Mouse (Mus musculus) brain, embryonic 18.5 days (tissue): ENCODE results near the gene Gm7030.
"Not testable (repeated sequence)": the region's sequence is repeated elsewhere in the genome, so short reads cannot be mapped to it uniquely, and the experiment has no call there.

Experiments used
- DNase-seq: peaks from one replicate; pipeline ENCODE4 v3.0.0-alpha.2; 2012; ENCODE audit warnings: low read depth, low spot score

The Gm7030 gene

GRCm38 (mm10) chr17:36135421-36136231 is 6.4 kb upstream of the Gm7030 start:
- not testable (repeated sequence) for DNase-seq

- DNase-seq = no peak
Measured at GRCm38 (mm10) chr17:36131516-36132265, 2.5 kb upstream of the Gm7030 start.

GRCm38 (mm10) chr17:36128525-36128924 is 700 bp downstream of the Gm7030 start:
- DNase-seq = not testable (repeated sequence)

GRCm38 (mm10) chr17:36124111-36124510 is 5.1 kb downstream of the Gm7030 start:
- not testable (repeated sequence) for DNase-seq

- DNase-seq = not testable (repeated sequence)
Measured at GRCm38 (mm10) chr17:36121352-36122020, 7.7 kb downstream of the Gm7030 start, which contains the start of gene Gm19684. Gene Gm19684, plus strand, starts transcription at chr17:36121678.

- DNase-seq = not testable (repeated sequence)
Measured at GRCm38 (mm10) chr17:36120839-36121238, 8.4 kb downstream of the Gm7030 start.

- DNase-seq = not testable (repeated sequence)
Measured at GRCm38 (mm10) chr17:36116545-36116944, 12.7 kb downstream of the Gm7030 start.

- not testable (repeated sequence) for DNase-seq
Measured at GRCm38 (mm10) chr17:36113979-36114593, 15.1 kb downstream of the Gm7030 start.

- not testable (repeated sequence) for DNase-seq
Measured at GRCm38 (mm10) chr17:36111510-36111868, 17.7 kb downstream of the Gm7030 start.

- not testable (repeated sequence) for DNase-seq
Measured at GRCm38 (mm10) chr17:36110641-36111509, 18.4 kb downstream of the Gm7030 start.

GRCm38 (mm10) chr17:36110129-36110528 is 19.1 kb downstream of the Gm7030 start:
- not testable (repeated sequence) for DNase-seq

GRCm38 (mm10) chr17:36102091-36102490 is 27.1 kb downstream of the Gm7030 start:
- not testable (repeated sequence) for DNase-seq

GRCm38 (mm10) chr17:36099603-36100002 is 29.6 kb downstream of the Gm7030 start:
- DNase-seq = not testable (repeated sequence)

GRCm38 (mm10) chr17:36093936-36094335 is 35.3 kb downstream of the Gm7030 start:
- no peak for DNase-seq

GRCm38 (mm10) chr17:36092520-36092919 is 36.7 kb downstream of the Gm7030 start:
- DNase-seq = not testable (repeated sequence)

- not testable (repeated sequence) for DNase-seq
Measured at GRCm38 (mm10) chr17:36091933-36092332, 37.3 kb downstream of the Gm7030 start.

GRCm38 (mm10) chr17:36085976-36086375 is 43.2 kb downstream of the Gm7030 start:
- DNase-seq = not testable (repeated sequence)

- no peak for DNase-seq
Measured at GRCm38 (mm10) chr17:36083870-36084451, 45.3 kb downstream of the Gm7030 start.

GRCm38 (mm10) chr17:36083266-36083869 is 45.9 kb downstream of the Gm7030 start:
- DNase-seq = no peak
